Mouse (Mus musculus) small intestine, adult 2 months (tissue): ENCODE data around the gene Fuca1.

Experiments used
- CTCF ChIP-seq: fragments of 200-500 bp; IDR thresholded peaks from 2 replicates; pipeline ENCODE4 v1.5.1; 2012; ENCODE audit warnings: low read depth, mild to moderate bottlenecking, control low read depth, inconsistent platforms, low read length, moderate library complexity, mixed read lengths; ENCODE audit not compliant: insufficient replicate concordance, insufficient read length; ENCODE audit errors: extremely low read depth
- POLR2A ChIP-seq: fragments of 200-500 bp; IDR thresholded peaks from 2 replicates; pipeline ENCODE4 v1.6.1; 2012; ENCODE audit warnings: low read depth, mild to moderate bottlenecking, control low read depth, inconsistent platforms, low read length, moderate library complexity

DNA sequence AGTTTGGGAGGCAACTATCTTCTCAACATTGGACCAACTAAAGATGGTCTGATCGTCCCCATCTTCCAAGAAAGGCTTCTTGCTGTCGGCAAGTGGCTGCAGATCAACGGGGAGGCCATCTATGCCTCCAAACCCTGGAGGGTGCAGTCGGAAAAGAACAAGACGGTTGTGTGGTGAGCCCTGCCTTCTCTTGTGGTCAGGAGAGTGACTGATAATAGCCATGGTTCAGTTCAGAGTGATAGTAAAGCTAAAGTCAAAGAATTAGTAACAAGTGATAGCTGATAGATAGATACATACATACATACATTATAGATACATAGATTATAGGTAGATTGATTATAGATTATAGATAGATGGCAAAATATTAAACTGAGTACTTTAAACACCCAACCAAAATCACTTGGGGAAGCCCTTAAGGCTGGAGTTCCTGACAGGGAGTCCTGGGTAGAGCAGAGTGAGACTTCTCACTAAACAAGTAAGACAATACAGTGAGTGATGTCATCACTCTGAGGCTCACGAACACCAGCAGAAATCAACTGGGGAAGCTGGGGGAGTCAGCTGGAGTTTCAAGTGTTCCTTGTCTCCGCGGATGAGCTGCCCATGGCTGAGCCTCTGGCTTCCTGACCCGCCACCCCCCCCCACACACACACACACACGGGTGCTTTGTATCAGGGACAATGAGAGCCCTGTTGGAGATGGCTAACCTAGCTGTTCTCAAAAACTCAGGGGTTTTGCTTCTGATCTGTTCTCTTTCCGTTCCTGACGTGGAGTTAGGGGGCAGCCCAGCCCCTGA, 14.4 kb downstream of the Fuca1 start:
- TF ChIP-seq CTCF = no peak
- TF ChIP-seq POLR2A = no peak
